Mouse (Mus musculus): Measurements from ENCODE around the gene Gsn. TPM values are rescaled to one million over a fixed set of nuclear protein-coding genes. Genes with fewer than 3 reads are reported as not detected.
A peak's percentile ranks its signal among the peaks of the same experiment; 100 is the strongest.

Gene Gsn
- 177 TPM in 2 replicates for polyA plus RNA-seq (2015; fragmentation: Nextera tagmentation; extraction: Ambion mirVana)

GRCm38 (mm10) chr2:35255885-35256833 is at the start of gene Gsn:
Gene Gsn (plus strand): TSS chr2:35256380.
- Histone ChIP-seq H3K9ac (ENCODE audit: low read depth, low read length) (peak within 1 kb of the TSS; percentile 76), H3K4me2 (ENCODE audit: low read depth, low read length) (peak within 1 kb of the TSS; percentile 94), H3K4me1 (ENCODE audit: control insufficient read depth, insufficient read depth, low read length) (peaks cover 29% of the 10 kb centered on the region), H3K27me3 (replicated peaks; ENCODE audit: control insufficient read depth, insufficient read depth, low read length) (no peaks in the 10 kb centered on the region), H3K4me3 (ENCODE audit: low read length) (peak within 1 kb of the TSS; percentile 65), H3K36me3 (ENCODE audit: control insufficient read depth, insufficient read depth, low read length) (no peaks in the 10 kb centered on the region), H3K27ac (ENCODE audit: low read length) (peak within 1 kb of the TSS; percentile 33; the same call in 1 of the 2 replicates), H3K9me3 (ENCODE audit: control insufficient read depth, low read length) (no peaks in the 10 kb centered on the region)
- ATAC-seq, result peak; percentile 97
- WGBS, result 3% methylated on average over 54 of the region's 54 CpGs

GRCm38 (mm10) chr2:35206761-35207160 is 49.4 kb upstream of the Gsn start:
- Histone ChIP-seq H3K27ac (ENCODE audit: low read length) (no peak overlapping the region), H3K4me2 (ENCODE audit: low read depth, low read length) (no peak overlapping the region), H3K27me3 (replicated peaks; ENCODE audit: control insufficient read depth, insufficient read depth, low read length) (no peaks in the 10 kb centered on the region), H3K4me3 (ENCODE audit: low read length) (no peak overlapping the region), H3K9ac (ENCODE audit: low read depth, low read length) (no peak overlapping the region), H3K9me3 (ENCODE audit: control insufficient read depth, low read length) (no peaks in the 10 kb centered on the region), H3K36me3 (ENCODE audit: control insufficient read depth, insufficient read depth, low read length) (no peaks in the 10 kb centered on the region), H3K4me1 (ENCODE audit: control insufficient read depth, insufficient read depth, low read length) (no peaks in the 10 kb centered on the region)
- WGBS, result 80% methylated on average over 3 of the region's 3 CpGs
- no peak for ATAC-seq

GRCm38 (mm10) chr2:35208054-35208453 is 48.1 kb upstream of the Gsn start:
- Histone ChIP-seq H3K4me2 (ENCODE audit: low read depth, low read length) (no peak overlapping the region), H3K36me3 (ENCODE audit: control insufficient read depth, insufficient read depth, low read length) (no peaks in the 10 kb centered on the region), H3K27ac (ENCODE audit: low read length) (no peak overlapping the region), H3K27me3 (replicated peaks; ENCODE audit: control insufficient read depth, insufficient read depth, low read length) (no peaks in the 10 kb centered on the region), H3K4me1 (ENCODE audit: control insufficient read depth, insufficient read depth, low read length) (peaks cover 3% of the 10 kb centered on the region; the same call in 1 of the 2 replicates), H3K9ac (ENCODE audit: low read depth, low read length) (no peak overlapping the region), H3K9me3 (ENCODE audit: control insufficient read depth, low read length) (no peaks in the 10 kb centered on the region), H3K4me3 (ENCODE audit: low read length) (no peak overlapping the region)
- 66% methylated on average over 3 of the region's 3 CpGs for WGBS
- no peak for ATAC-seq

- H3K9me3 ChIP-seq (ENCODE audit: control insufficient read depth, low read length), result no peaks in the 10 kb centered on the region
- WGBS, result 66% methylated on average over 8 of the region's 8 CpGs
- H3K4me1 ChIP-seq (ENCODE audit: control insufficient read depth, insufficient read depth, low read length), result peaks cover 3% of the 10 kb centered on the region; the same call in 1 of the 2 replicates
- H3K4me2 ChIP-seq (ENCODE audit: low read depth, low read length), result no peak overlapping the region
- no peak for ATAC-seq
- no peak overlapping the region for H3K4me3 ChIP-seq (ENCODE audit: low read length)
- H3K36me3 ChIP-seq (ENCODE audit: control insufficient read depth, insufficient read depth, low read length), result no peaks in the 10 kb centered on the region
- no peaks in the 10 kb centered on the region for H3K27me3 ChIP-seq (replicated peaks; ENCODE audit: control insufficient read depth, insufficient read depth, low read length)
- H3K27ac ChIP-seq (ENCODE audit: low read length), result no peak overlapping the region
- H3K9ac ChIP-seq (ENCODE audit: low read depth, low read length), result no peak overlapping the region
Observed at GRCm38 (mm10) chr2:35208931-35209665, 47.1 kb upstream of the Gsn start.

GRCm38 (mm10) chr2:35211681-35212080 is 44.5 kb upstream of the Gsn start:
- Histone ChIP-seq H3K4me2 (ENCODE audit: low read depth, low read length) (no peak overlapping the region), H3K9ac (ENCODE audit: low read depth, low read length) (no peak overlapping the region), H3K27me3 (replicated peaks; ENCODE audit: control insufficient read depth, insufficient read depth, low read length) (no peaks in the 10 kb centered on the region), H3K27ac (ENCODE audit: low read length) (peak overlapping the region; percentile 64; the same call in 1 of the 2 replicates), H3K36me3 (ENCODE audit: control insufficient read depth, insufficient read depth, low read length) (no peaks in the 10 kb centered on the region), H3K4me3 (ENCODE audit: low read length) (no peak overlapping the region), H3K4me1 (ENCODE audit: control insufficient read depth, insufficient read depth, low read length) (peaks cover 3% of the 10 kb centered on the region), H3K9me3 (ENCODE audit: control insufficient read depth, low read length) (no peaks in the 10 kb centered on the region)
- 68% methylated on average over 3 of the region's 3 CpGs for WGBS
- ATAC-seq, result peak; percentile 67

GRCm38 (mm10) chr2:35213345-35213910 is 42.8 kb upstream of the Gsn start:
- WGBS, result 57% methylated on average over 12 of the region's 12 CpGs
- H3K9me3 ChIP-seq (ENCODE audit: control insufficient read depth, low read length), result no peaks in the 10 kb centered on the region
- no peaks in the 10 kb centered on the region for H3K36me3 ChIP-seq (ENCODE audit: control insufficient read depth, insufficient read depth, low read length)
- H3K4me2 ChIP-seq (ENCODE audit: low read depth, low read length), result no peak overlapping the region
- H3K4me3 ChIP-seq (ENCODE audit: low read length), result no peak overlapping the region
- H3K27ac ChIP-seq (ENCODE audit: low read length), result peak overlapping the region; percentile 16; the same call in 1 of the 2 replicates
- no peaks in the 10 kb centered on the region for H3K27me3 ChIP-seq (replicated peaks; ENCODE audit: control insufficient read depth, insufficient read depth, low read length)
- H3K9ac ChIP-seq (ENCODE audit: low read depth, low read length), result no peak overlapping the region
- H3K4me1 ChIP-seq (ENCODE audit: control insufficient read depth, insufficient read depth, low read length), result peaks cover 3% of the 10 kb centered on the region
- peak; percentile 61 for ATAC-seq

- H3K4me1 ChIP-seq (ENCODE audit: control insufficient read depth, insufficient read depth, low read length), result peaks cover 3% of the 10 kb centered on the region
- H3K9me3 ChIP-seq (ENCODE audit: control insufficient read depth, low read length), result no peaks in the 10 kb centered on the region
- H3K9ac ChIP-seq (ENCODE audit: low read depth, low read length), result peak overlapping the region; percentile 30; the same call in 1 of the 2 replicates
- peak overlapping the region; percentile 43 for H3K4me2 ChIP-seq (ENCODE audit: low read depth, low read length)
- ATAC-seq, result peak; percentile 26; the same call in 1 of the 2 replicates
- no peaks in the 10 kb centered on the region for H3K36me3 ChIP-seq (ENCODE audit: control insufficient read depth, insufficient read depth, low read length)
- no peaks in the 10 kb centered on the region for H3K27me3 ChIP-seq (replicated peaks; ENCODE audit: control insufficient read depth, insufficient read depth, low read length)
- no peak overlapping the region for H3K27ac ChIP-seq (ENCODE audit: low read length)
- WGBS, result 5% methylated on average over 12 of the region's 12 CpGs
- peak overlapping the region; percentile 23 for H3K4me3 ChIP-seq (ENCODE audit: low read length)
Observed at GRCm38 (mm10) chr2:35214881-35215358, 41.3 kb upstream of the Gsn start.

- H3K27me3 ChIP-seq (replicated peaks; ENCODE audit: control insufficient read depth, insufficient read depth, low read length), result no peaks in the 10 kb centered on the region
- 73% methylated on average over 14 of the region's 14 CpGs for WGBS
- H3K36me3 ChIP-seq (ENCODE audit: control insufficient read depth, insufficient read depth, low read length), result no peaks in the 10 kb centered on the region
- no peak overlapping the region for H3K4me3 ChIP-seq (ENCODE audit: low read length)
- H3K9me3 ChIP-seq (ENCODE audit: control insufficient read depth, low read length), result no peaks in the 10 kb centered on the region
- H3K27ac ChIP-seq (ENCODE audit: low read length), result no peak overlapping the region
- ATAC-seq, result no peak
- no peak overlapping the region for H3K4me2 ChIP-seq (ENCODE audit: low read depth, low read length)
- no peak overlapping the region for H3K9ac ChIP-seq (ENCODE audit: low read depth, low read length)
- peaks cover 3% of the 10 kb centered on the region for H3K4me1 ChIP-seq (ENCODE audit: control insufficient read depth, insufficient read depth, low read length)
Observed at GRCm38 (mm10) chr2:35215363-35215762, 40.8 kb upstream of the Gsn start.

GRCm38 (mm10) chr2:35216701-35217100 is 39.5 kb upstream of the Gsn start:
- Histone ChIP-seq H3K27me3 (replicated peaks; ENCODE audit: control insufficient read depth, insufficient read depth, low read length) (no peaks in the 10 kb centered on the region), H3K4me1 (ENCODE audit: control insufficient read depth, insufficient read depth, low read length) (peaks cover 3% of the 10 kb centered on the region), H3K9me3 (ENCODE audit: control insufficient read depth, low read length) (no peaks in the 10 kb centered on the region), H3K27ac (ENCODE audit: low read length) (no peak overlapping the region), H3K9ac (ENCODE audit: low read depth, low read length) (no peak overlapping the region), H3K4me3 (ENCODE audit: low read length) (no peak overlapping the region), H3K4me2 (ENCODE audit: low read depth, low read length) (no peak overlapping the region), H3K36me3 (ENCODE audit: control insufficient read depth, insufficient read depth, low read length) (no peaks in the 10 kb centered on the region)
- no peak for ATAC-seq
- WGBS, result 83% methylated on average over 2 of the region's 2 CpGs

Data from intestine, embryonic 16.5 days (tissue).